Mouse (Mus musculus) liver, embryonic 14.5 days (tissue): ENCODE results near the gene Nr1h3.

Experiments
- CTCF ChIP-seq: IDR thresholded peaks from 2 replicates; pipeline ENCODE4 v1.5.1; 2016; ENCODE audit warnings: antibody characterized with exemption, low read depth, control low read depth
- EP300 ChIP-seq: IDR thresholded peaks from 2 replicates; pipeline ENCODE4 v1.6.1; 2016; ENCODE audit warnings: antibody characterized with exemption, low read depth

- TF ChIP-seq CTCF: no peak
- no peak for TF ChIP-seq EP300
Observed at GRCm38 (mm10) chr2:91154091-91154490, 48.5 kb downstream of the Nr1h3 start.
